Mouse (Mus musculus) MEL (cell line): ENCODE results near the gene Haus5. TPM values are rescaled to one million over a fixed set of nuclear protein-coding genes. Genes with fewer than 3 reads are reported as not detected.

ENCODE experiments used
- DNase-seq: peaks from one replicate; pipeline ENCODE4 v3.0.0; 2011; ENCODE audit warnings: low read depth, low spot score
- H3K27ac ChIP-seq: 2 replicates; pipeline ENCODE4 v1.5.1; 2012; ENCODE audit warnings: low read depth, mild to moderate bottlenecking, control low read depth, low read length, moderate library complexity; ENCODE audit not compliant: control insufficient read depth
- H3K27me3 ChIP-seq, 2 experiments: fragments of 150-350 bp in 1 of 2; sonication (generic) in 1 of 2; 2 replicates each; pipeline ENCODE4 v1.6.1; 2012; ENCODE audit warnings: low read length in 2 of 2, mild to moderate bottlenecking in 2 of 2, improper control_type of control experiment in 1 of 2, moderate library complexity in 1 of 2; ENCODE audit not compliant: insufficient read depth in 2 of 2, control insufficient read depth in 1 of 2
- H3K36me3 ChIP-seq, 2 experiments: 2 replicates each; pipeline ENCODE4 v1.6.1; 2012 to 2014; ENCODE audit warnings: low read length in 2 of 2, improper control_type of control experiment in 1 of 2, inconsistent platforms in 1 of 2, mild to moderate bottlenecking in 1 of 2; ENCODE audit not compliant: insufficient read depth in 2 of 2, control insufficient read depth in 1 of 2
- H3K4me1 ChIP-seq, 2 experiments: fragments of 150-350 bp in 1 of 2; sonication (generic) in 1 of 2; 2 replicates each; pipeline ENCODE4 v1.6.1; 2012; ENCODE audit warnings: low read length in 2 of 2, improper control_type of control experiment in 1 of 2, mild to moderate bottlenecking in 1 of 2; ENCODE audit not compliant: insufficient read depth in 2 of 2, control insufficient read depth in 1 of 2
- H3K4me3 ChIP-seq, 2 experiments: fragments of 150-350 bp in 1 of 2; sonication (generic) in 1 of 2; 2 replicates each; pipeline ENCODE4 v1.5.1; 2012; ENCODE audit warnings: low read depth in 2 of 2, low read length in 2 of 2, mild to moderate bottlenecking in 2 of 2, moderate library complexity in 2 of 2, control low read depth in 1 of 2, improper control_type of control experiment in 1 of 2; ENCODE audit not compliant: control insufficient read depth in 1 of 2, insufficient read depth in 1 of 2
- H3K79me2 ChIP-seq: 2 replicates; pipeline ENCODE4 v1.6.1; 2012; ENCODE audit warnings: mild to moderate bottlenecking, low read length, moderate library complexity; ENCODE audit not compliant: control insufficient read depth, poor library complexity, insufficient read depth
- H3K9ac ChIP-seq: 2 replicates; pipeline ENCODE4 v1.6.1; 2012; ENCODE audit warnings: low read depth, mild to moderate bottlenecking, control low read depth, low read length, moderate library complexity; ENCODE audit not compliant: control insufficient read depth, poor library complexity, severe bottlenecking
- H3K9me3 ChIP-seq: fragments of 150-350 bp; sonication (generic); replicated peaks from 2 replicates; pipeline ENCODE4 v1.6.1; 2012; ENCODE audit warnings: mild to moderate bottlenecking, low read length, improper control_type of control experiment, moderate library complexity; ENCODE audit not compliant: insufficient read depth
- BHLHE40 ChIP-seq: IDR thresholded peaks from 2 replicates; pipeline ENCODE4 v1.6.1; 2012; ENCODE audit warnings: low read depth, mild to moderate bottlenecking, inconsistent platforms, low read length, improper control_type of control experiment, borderline replicate concordance
- CHD2 ChIP-seq: IDR thresholded peaks from 2 replicates; pipeline ENCODE4 v1.6.1; 2011; ENCODE audit warnings: low read length, improper control_type of control experiment
- CTCF ChIP-seq, 3 experiments: IDR thresholded peaks in 2 of 3; conservative IDR thresholded peaks in 1 of 3; 2 replicates each; pipeline ENCODE4 v1.5.1; 2011 to 2012; ENCODE audit warnings: low read length in 3 of 3, low read depth in 2 of 3, mild to moderate bottlenecking in 2 of 3, improper control_type of control experiment in 1 of 3, inconsistent platforms in 1 of 3, mixed read lengths in 1 of 3, moderate library complexity in 1 of 3; ENCODE audit not compliant: control insufficient read depth in 1 of 3, insufficient read depth in 1 of 3, poor library complexity in 1 of 3, severe bottlenecking in 1 of 3
- E2F4 ChIP-seq: IDR thresholded peaks from 2 replicates; pipeline ENCODE4 v1.6.1; 2011; ENCODE audit warnings: low read depth, low read length, improper control_type of control experiment, borderline replicate concordance
- ETS1 ChIP-seq: IDR thresholded peaks from 2 replicates; pipeline ENCODE4 v1.6.1; 2012; ENCODE audit warnings: low read depth, mild to moderate bottlenecking, inconsistent platforms, low read length, improper control_type of control experiment, moderate library complexity
- GABPA ChIP-seq: IDR thresholded peaks from 2 replicates; pipeline ENCODE4 v1.6.1; 2012; ENCODE audit warnings: low read depth, mild to moderate bottlenecking, inconsistent platforms, low read length, improper control_type of control experiment, moderate library complexity
- GATA1 ChIP-seq: IDR thresholded peaks from 2 replicates; pipeline ENCODE4 v1.6.1; 2011; ENCODE audit warnings: low read depth, low read length, improper control_type of control experiment
- KAT2A ChIP-seq: conservative IDR thresholded peaks from 2 replicates; pipeline ENCODE4 v1.6.1; 2012; ENCODE audit warnings: low read depth, low read length, improper control_type of control experiment, inconsistent platforms
- MYB ChIP-seq: IDR thresholded peaks from 2 replicates; pipeline ENCODE4 v1.6.1; 2011; ENCODE audit warnings: mild to moderate bottlenecking, low read depth, low read length, improper control_type of control experiment
- NELFE ChIP-seq: IDR thresholded peaks from 2 replicates; pipeline ENCODE4 v1.6.1; 2011; ENCODE audit warnings: low read depth, low read length, improper control_type of control experiment
- NRF1 ChIP-seq: IDR thresholded peaks from 2 replicates; pipeline ENCODE4 v1.6.1; 2014; ENCODE audit warnings: low read depth, mild to moderate bottlenecking, inconsistent platforms, low read length, improper control_type of control experiment, moderate library complexity; ENCODE audit not compliant: poor library complexity, insufficient read depth, severe bottlenecking
- POLR2A ChIP-seq, 2 experiments: IDR thresholded peaks; 2 replicates each; pipeline ENCODE4 v1.6.1; 2011 to 2012; ENCODE audit warnings: low read length in 2 of 2, mild to moderate bottlenecking in 2 of 2, control low read depth in 1 of 2, improper control_type of control experiment in 1 of 2, low read depth in 1 of 2, moderate library complexity in 1 of 2; ENCODE audit not compliant: control insufficient read depth in 1 of 2, insufficient read depth in 1 of 2, poor library complexity in 1 of 2
- POLR2AphosphoS5 ChIP-seq: IDR thresholded peaks from 2 replicates; pipeline ENCODE4 v1.6.1; 2012; ENCODE audit warnings: low read depth, borderline replicate concordance, mild to moderate bottlenecking, inconsistent platforms, low read length, moderate library complexity, mixed read lengths
- RAD21 ChIP-seq: IDR thresholded peaks from 2 replicates; pipeline ENCODE4 v1.6.1; 2011; ENCODE audit warnings: mild to moderate bottlenecking, low read depth, low read length, improper control_type of control experiment
- RCOR1 ChIP-seq: IDR thresholded peaks from 2 replicates; pipeline ENCODE4 v1.6.1; 2012; ENCODE audit warnings: low read depth, mild to moderate bottlenecking, inconsistent platforms, low read length, improper control_type of control experiment
- SIN3A ChIP-seq: IDR thresholded peaks from 2 replicates; pipeline ENCODE4 v1.6.1; 2012; ENCODE audit warnings: low read length, improper control_type of control experiment, inconsistent platforms
- SMC3 ChIP-seq: IDR thresholded peaks from 2 replicates; pipeline ENCODE4 v1.6.1; 2011; ENCODE audit warnings: low read depth, low read length, improper control_type of control experiment
- TAL1 ChIP-seq: IDR thresholded peaks from 2 replicates; pipeline ENCODE4 v1.6.1; 2012; ENCODE audit warnings: mild to moderate bottlenecking, inconsistent platforms, low read length, moderate library complexity, mixed read lengths
- UBTF ChIP-seq: IDR thresholded peaks from 2 replicates; pipeline ENCODE4 v1.6.1; 2012; ENCODE audit warnings: low read depth, mild to moderate bottlenecking, inconsistent platforms, low read length, improper control_type of control experiment, moderate library complexity, borderline replicate concordance; ENCODE audit not compliant: insufficient read depth
- USF1 ChIP-seq: IDR thresholded peaks from 2 replicates; pipeline ENCODE4 v1.6.1; 2014; ENCODE audit warnings: low read depth, mild to moderate bottlenecking, inconsistent platforms, low read length, improper control_type of control experiment, moderate library complexity
- USF2 ChIP-seq, 2 experiments: IDR thresholded peaks; 2 replicates each; pipeline ENCODE4 v1.6.1; 2011 to 2012; ENCODE audit warnings: improper control_type of control experiment in 2 of 2, low read length in 2 of 2, borderline replicate concordance in 1 of 2, inconsistent platforms in 1 of 2, low read depth in 1 of 2, mild to moderate bottlenecking in 1 of 2; ENCODE audit not compliant: insufficient read depth in 1 of 2
- ZC3H11A ChIP-seq: IDR thresholded peaks from 2 replicates; pipeline ENCODE4 v1.6.1; 2012; ENCODE audit warnings: low read depth, mild to moderate bottlenecking, inconsistent platforms, low read length, improper control_type of control experiment
- polyA plus RNA-seq, 2 experiments: library from polyadenylated mRNA; stranded (reverse) in 1 of 2; unstranded in 1 of 2; fragments of >175 nt in 1 of 2; fragments of >200 nt in 1 of 2; gene quantifications; 2 replicates each; pipeline versions ENCODE4 v1.2.1 to v1.2.4; 2012; ENCODE audit warnings: low replicate concordance in 2 of 2, low read depth in 1 of 2; ENCODE audit not compliant: insufficient read length in 2 of 2, insufficient read depth in 1 of 2, missing spikeins in 1 of 2
- total RNA-seq: library from RNA; depleted of rRNA; stranded (reverse); fragments of 300-350 nt; gene quantifications from 2 replicates; pipeline ENCODE4 v1.2.3, GENCODE M21; 2012

Gene Haus5
- total and polyA plus RNA-seq, 3 experiments: 35.0 to 55.9 TPM; not detected in 1

GRCm38 (mm10) chr7:30613529-30614112 is 51.2 kb downstream of the Haus5 start:
- peaks cover 0 to 3% of the 10 kb centered on the region in 2 experiments; a peak in 2 of 4 replicates for H3K4me1 ChIP-seq
- no peak overlapping the region for H3K9ac ChIP-seq
- no peak for TF ChIP-seq UBTF
- peak; percentile 35; the same call in 1 of the 2 replicates for TF ChIP-seq ZC3H11A
- peak; percentile 80 for TF ChIP-seq SMC3
- TF ChIP-seq RAD21: peak; percentile 58
- TF ChIP-seq USF2 (IDR thresholded peaks at IDR 0.05; ENCODE audit: borderline replicate concordance in 1 of 2, insufficient read depth in 1 of 2, low read depth in 1 of 2, low read length in 2 of 2): no peak
- TF ChIP-seq BHLHE40: no peak
- TF ChIP-seq RCOR1: no peak
- TF ChIP-seq GATA1: no peak
- no peak for TF ChIP-seq KAT2A
- no peak for TF ChIP-seq MYB
- no peak for TF ChIP-seq NRF1
- no peak for TF ChIP-seq USF1
- no peak for TF ChIP-seq CHD2
- TF ChIP-seq E2F4: no peak
- peak; percentile 61 to 95 (median 79) for TF ChIP-seq CTCF (IDR thresholded peaks at IDR 0.05 in 2 of 3, conservative IDR thresholded peaks at IDR 0.05 in 1 of 3; ENCODE audit: control insufficient read depth in 1 of 3, insufficient read depth in 1 of 3, low read depth in 2 of 3, low read length in 3 of 3, poor library complexity in 1 of 3, severe bottlenecking in 1 of 3)
- TF ChIP-seq POLR2A (IDR thresholded peaks at IDR 0.05; ENCODE audit: control insufficient read depth in 1 of 2, insufficient read depth in 1 of 2, low read depth in 1 of 2, low read length in 2 of 2, poor library complexity in 1 of 2): no peak
- no peak for TF ChIP-seq SIN3A
- TF ChIP-seq ETS1: no peak
- TF ChIP-seq POLR2AphosphoS5: no peak
- no peak for TF ChIP-seq TAL1
- TF ChIP-seq GABPA: no peak
- no peak for TF ChIP-seq NELFE
- no peak overlapping the region for H3K27ac ChIP-seq
- no peaks in the 10 kb centered on the region for H3K9me3 ChIP-seq
- peaks cover 4 to 6% of the 10 kb centered on the region in 2 experiments for H3K36me3 ChIP-seq
- no peaks in the 10 kb centered on the region for H3K79me2 ChIP-seq
- peak; percentile 72 for DNase-seq
- no peak overlapping the region for H3K4me3 ChIP-seq
- no peaks in the 10 kb centered on the region for H3K27me3 ChIP-seq
